ENCODE assay signal across 12 mouse cellular contexts in genomic region chr17:11107916-11108315, GRCm38 (mm10).
DNase-seq lines count a peak whose midpoint lies in the region; ATAC-seq lines count a peak whose summit lies in the region.
"Had no signal": no experiment of that assay in that cellular context is flagged by ENCODE, and none has a peak within 500 bp of the region (broad histone marks: within the 10 kb centered on the region; RNA-seq: fewer than 3 reads in every experiment).

No protein-coding gene starts in this region.

- H3K4me3 ChIP-seq in hindbrain, embryonic 10.5 days = no peak overlapping the region
- no peak overlapping the region for H3K4me3 ChIP-seq in hindbrain, embryonic 11.5 days (ENCODE audit: low read depth, low read length)
- H3K4me3 ChIP-seq in forebrain, embryonic 14.5 days (ENCODE audit: low read depth, low read length) = no peak overlapping the region
- H3K4me3 ChIP-seq in kidney, embryonic 15.5 days (replicated peaks) = no peak overlapping the region
- H3K4me3 ChIP-seq in heart, embryonic 10.5 days = no peak overlapping the region
- H3K4me3 ChIP-seq: megakaryocyte, embryonic 14.5 days had no signal

- H3K27me3 ChIP-seq in hindbrain, embryonic 10.5 days (ENCODE audit: insufficient read depth, poor library complexity, severe bottlenecking) = no peaks in the 10 kb centered on the region
- H3K27me3 ChIP-seq in hindbrain, embryonic 11.5 days (ENCODE audit: control insufficient read depth, insufficient read depth, low read length) = no peaks in the 10 kb centered on the region
- H3K27me3 ChIP-seq in forebrain, embryonic 14.5 days (replicated peaks; ENCODE audit: control insufficient read depth, insufficient read depth, low read length) = no peaks in the 10 kb centered on the region
- H3K27me3 ChIP-seq in kidney, embryonic 15.5 days = no peaks in the 10 kb centered on the region
- no peaks in the 10 kb centered on the region for H3K27me3 ChIP-seq in heart, embryonic 10.5 days (ENCODE audit: insufficient read depth, poor library complexity, severe bottlenecking)
- H3K27me3 ChIP-seq: megakaryocyte, embryonic 14.5 days had no signal

- 72% methylated on average over 2 of the region's 2 CpGs for WGBS in hindbrain, embryonic 10.5 days
- WGBS in hindbrain, embryonic 11.5 days = 53% methylated on average over 2 of the region's 2 CpGs
- WGBS in forebrain, embryonic 14.5 days = 37% methylated on average over 2 of the region's 2 CpGs
- 39% methylated on average over 2 of the region's 2 CpGs for WGBS in kidney, embryonic 15.5 days
- 64% methylated on average over 2 of the region's 2 CpGs for WGBS in heart, embryonic 10.5 days

- no peaks in the 10 kb centered on the region for H3K4me1 ChIP-seq in hindbrain, embryonic 10.5 days (replicated peaks)
- H3K4me1 ChIP-seq in hindbrain, embryonic 11.5 days (replicated peaks; ENCODE audit: control insufficient read depth, insufficient read depth, low read length) = no peaks in the 10 kb centered on the region
- H3K4me1 ChIP-seq in forebrain, embryonic 14.5 days (ENCODE audit: control insufficient read depth, insufficient read depth, low read length) = peaks cover 3% of the 10 kb centered on the region; the same call in 1 of the 2 replicates
- H3K4me1 ChIP-seq in kidney, embryonic 15.5 days = no peaks in the 10 kb centered on the region
- H3K4me1 ChIP-seq in heart, embryonic 10.5 days = no peaks in the 10 kb centered on the region
- H3K4me1 ChIP-seq: megakaryocyte, embryonic 14.5 days had no signal

- DNase-seq in hindbrain, embryonic 10.5 days (ENCODE audit: low spot score) = no peak
- no peak for DNase-seq in hindbrain, embryonic 11.5 days (ENCODE audit: low spot score)
- peak; percentile 79 for DNase-seq in forebrain, embryonic 14.5 days (ENCODE audit: low spot score)
- DNase-seq in layer of hippocampus, adult 9-10 months (ENCODE audit: low spot score) = peak; percentile 37
- peak; percentile 51 to 64 for DNase-seq in right cerebral cortex, postnatal 10 days (ENCODE audit: low spot score in 2 of 2)
- no peak for DNase-seq in heart, embryonic 10.5 days (ENCODE audit: low spot score)
- DNase-seq: adrenal gland, postnatal 25 days; cerebellum, adult 8-10 months; kidney, adult 11 months; liver, postnatal 0 days had no signal

- no peak for ATAC-seq in hindbrain, embryonic 11.5 days (ENCODE audit: low FRiP score)
- ATAC-seq in forebrain, embryonic 14.5 days = peak; percentile 97
- ATAC-seq in kidney, embryonic 15.5 days (replicated peaks; ENCODE audit: low FRiP score) = no peak
- ATAC-seq: liver, postnatal 0 days had no signal

- no peak overlapping the region for H3K4me2 ChIP-seq in hindbrain, embryonic 11.5 days (replicated peaks; ENCODE audit: low read depth, low read length)
- H3K4me2 ChIP-seq in forebrain, embryonic 14.5 days (ENCODE audit: low read length) = no peak overlapping the region
- no peak overlapping the region for H3K4me2 ChIP-seq in kidney, embryonic 15.5 days

- H3K36me3 ChIP-seq in hindbrain, embryonic 10.5 days = no peaks in the 10 kb centered on the region
- H3K36me3 ChIP-seq in hindbrain, embryonic 11.5 days (ENCODE audit: control insufficient read depth, insufficient read depth, low read length) = no peaks in the 10 kb centered on the region
- H3K36me3 ChIP-seq in forebrain, embryonic 14.5 days (ENCODE audit: control insufficient read depth, insufficient read depth, low read length) = no peaks in the 10 kb centered on the region
- no peaks in the 10 kb centered on the region for H3K36me3 ChIP-seq in kidney, embryonic 15.5 days
- H3K36me3 ChIP-seq in heart, embryonic 10.5 days = no peaks in the 10 kb centered on the region

- H3K27ac ChIP-seq in hindbrain, embryonic 10.5 days = 0 out of 2 replicates have a peak overlapping the region, but pooled peaks have one; percentile 31
- no peak overlapping the region for H3K27ac ChIP-seq in hindbrain, embryonic 11.5 days (ENCODE audit: low read depth, low read length)
- peak overlapping the region; percentile 55; the same call in 1 of the 2 replicates for H3K27ac ChIP-seq in forebrain, embryonic 14.5 days (ENCODE audit: low read depth, low read length)
- no peak overlapping the region for H3K27ac ChIP-seq in kidney, embryonic 15.5 days
- H3K27ac ChIP-seq in heart, embryonic 10.5 days = no peak overlapping the region

- peaks cover 5% of the 10 kb centered on the region; the same call in 1 of the 2 replicates for H3K9me3 ChIP-seq in hindbrain, embryonic 10.5 days
- no peaks in the 10 kb centered on the region for H3K9me3 ChIP-seq in hindbrain, embryonic 11.5 days (ENCODE audit: control insufficient read depth, low read length)
- no peaks in the 10 kb centered on the region for H3K9me3 ChIP-seq in forebrain, embryonic 14.5 days (replicated peaks; ENCODE audit: control insufficient read depth, low read length)
- H3K9me3 ChIP-seq in kidney, embryonic 15.5 days (replicated peaks) = no peaks in the 10 kb centered on the region
- H3K9me3 ChIP-seq in heart, embryonic 10.5 days = 0 out of 2 replicates have a peak, but pooled peaks cover 5% of the 10 kb centered on the region

- no peak overlapping the region for H3K9ac ChIP-seq in hindbrain, embryonic 11.5 days (ENCODE audit: low read depth, low read length)
- H3K9ac ChIP-seq in forebrain, embryonic 14.5 days (ENCODE audit: low read length) = no peak overlapping the region
- no peak overlapping the region for H3K9ac ChIP-seq in kidney, embryonic 15.5 days
- H3K9ac ChIP-seq: liver, postnatal 0 days had no signal

Comparison
In these comparisons a context has a peak if more than half of its experiments do, and no peak if none do; other contexts are left out.
1. H3K27ac ChIP-seq: peak in hindbrain, embryonic 10.5 days (single experiment) and forebrain, embryonic 14.5 days (single experiment); none in hindbrain, embryonic 11.5 days (single experiment), kidney, embryonic 15.5 days (single experiment) and heart, embryonic 10.5 days (single experiment).
2. DNase-seq: peak in forebrain, embryonic 14.5 days (single experiment), layer of hippocampus, adult 9-10 months (single experiment) and right cerebral cortex, postnatal 10 days (2 of 2); none in hindbrain, embryonic 10.5 days (single experiment), hindbrain, embryonic 11.5 days (single experiment) and heart, embryonic 10.5 days (single experiment).